Mouse (Mus musculus) cerebellum, adult 2 months (tissue): ENCODE measurements at regions not wholly inside any gene's neighbourhood (a gene's known extent, or its start where the extent isn't known, plus 50 kb on each side); places are given as distances from the start of the nearest gene placed in this dataset.

Experiments
- CTCF ChIP-seq: fragments of 200-500 bp; IDR thresholded peaks from 2 replicates; pipeline ENCODE4 v1.5.1; 2011; ENCODE audit warnings: low read depth, mild to moderate bottlenecking, control low read depth, low read length, moderate library complexity, borderline replicate concordance; ENCODE audit not compliant: insufficient read depth
- POLR2A ChIP-seq: fragments of 200-500 bp; IDR thresholded peaks from 2 replicates; pipeline ENCODE4 v1.6.1; 2011; ENCODE audit warnings: low read length, control low read depth, borderline replicate concordance; ENCODE audit not compliant: insufficient read depth

GRCm38 (mm10) chr2:146583807-146584388 lies 71.8 kb upstream of the Ralgapa2 start:
- no peak for TF ChIP-seq POLR2A
- TF ChIP-seq CTCF = no peak
